Mouse (Mus musculus) midbrain, postnatal 0 days (tissue): ENCODE data around the gene Egfem1. TPM values are rescaled to one million over a fixed set of nuclear protein-coding genes. Genes with fewer than 3 reads are reported as not detected.

ENCODE experiments used
- ATAC-seq: fragments of 200-750 bp; cut with Nextera tagmentation; 2 replicates; pipeline ENCODE4 v1.8.0; 2017; ENCODE audit warnings: moderate number of reproducible peaks, mild to moderate bottlenecking, moderate TSS enrichment, moderate library complexity; ENCODE audit not compliant: low FRiP score
- DNase-seq: peaks from one replicate; pipeline ENCODE4 v3.0.0-alpha.2; 2015; ENCODE audit warnings: low spot score
- H3K27ac ChIP-seq: fragments of 300-500 bp; sonication (generic); 2 replicates; pipeline ENCODE4 v1.5.1; 2014; ENCODE audit warnings: low read depth, mild to moderate bottlenecking, low read length, mixed read lengths
- H3K27me3 ChIP-seq: fragments of 300-500 bp; sonication (generic); 2 replicates; pipeline ENCODE4 v1.6.1; 2014; ENCODE audit warnings: low read length, control low read depth, mixed read lengths; ENCODE audit not compliant: insufficient read depth
- H3K36me3 ChIP-seq: fragments of 300-500 bp; sonication (generic); 2 replicates; pipeline ENCODE4 v1.6.1; 2014; ENCODE audit warnings: low read length, control low read depth, mixed read lengths; ENCODE audit not compliant: insufficient read depth
- H3K4me1 ChIP-seq: fragments of 300-500 bp; sonication (generic); 2 replicates; pipeline ENCODE4 v1.6.1; 2014; ENCODE audit warnings: mild to moderate bottlenecking, control low read depth, antibody characterized with exemption, low read length, mixed read lengths; ENCODE audit not compliant: insufficient read depth
- H3K4me2 ChIP-seq: fragments of 300-500 bp; sonication (generic); 2 replicates; pipeline ENCODE4 v1.6.1; 2014; ENCODE audit warnings: low read depth, mild to moderate bottlenecking, low read length, mixed read lengths; ENCODE audit not compliant: poor library complexity, severe bottlenecking
- H3K4me3 ChIP-seq: fragments of 300-500 bp; sonication (generic); 2 replicates; pipeline ENCODE4 v1.5.1; 2014; ENCODE audit warnings: low read depth, mild to moderate bottlenecking, low read length, moderate library complexity
- H3K9ac ChIP-seq: fragments of 300-500 bp; sonication (generic); replicated peaks from 2 replicates; pipeline ENCODE4 v1.6.1; 2014; ENCODE audit warnings: mild to moderate bottlenecking, low read length, moderate library complexity, mixed read lengths; ENCODE audit not compliant: poor library complexity, severe bottlenecking
- H3K9me3 ChIP-seq: fragments of 300-500 bp; sonication (generic); 2 replicates; pipeline ENCODE4 v1.6.1; 2016; ENCODE audit warnings: low read length, control low read depth
- CTCF ChIP-seq: IDR thresholded peaks from 2 replicates; pipeline ENCODE4 v1.5.1; 2016; ENCODE audit warnings: antibody characterized with exemption, mild to moderate bottlenecking
- WGBS: fragments of 180-500 bp; shearing (Covaris S2); extraction: QIAGEN DNeasy Blood & Tissue Kit; methylation state at CpG from one replicate; pipeline ENCODE4 v1.1.7; 2014; 5-methylcytosine and 5-hydroxymethylcytosine counted together
- microRNA counts: library from miRNA; unstranded; fragments of <30 nt; microRNA quantifications from one replicate; lab custom pipeline; 2015
- microRNA-seq: library from miRNA; unstranded; fragments of <30 nt; microRNA quantifications from one replicate; pipeline ENCODE4, GENCODE M21; 2016; ENCODE audit warnings: borderline number of aligned reads
- polyA plus RNA-seq: library from polyadenylated mRNA; unstranded; fragments of >200 nt; fragmentation: Nextera tagmentation; extraction: Ambion mirVana; gene quantifications from 2 replicates; pipeline ENCODE4 v1.2.1, GENCODE M21; 2015
- total RNA-seq: library from RNA; depleted of rRNA; stranded (reverse); fragments of >200 nt; gene quantifications from 2 replicates; pipeline ENCODE4 v1.2.3, GENCODE M21; 2014; rRNA removed

The Egfem1 gene
- total and polyA plus RNA-seq, 2 experiments from 2014 or later = 5.2 to 12.5 TPM

- Histone ChIP-seq H3K36me3 (no peaks in the 10 kb centered on the region), H3K27me3 (no peaks in the 10 kb centered on the region), H3K4me3 (no peak overlapping the region), H3K9ac (no peak overlapping the region), H3K9me3 (no peaks in the 10 kb centered on the region), H3K4me2 (no peak overlapping the region), H3K27ac (no peak overlapping the region), H3K4me1 (no peaks in the 10 kb centered on the region)
- whole genome bisulfite sequencing = 54% methylated on average over 8 of the region's 8 CpGs
- ATAC-seq (peak; percentile 84), DNase-seq (peak; percentile 88)
- peak; percentile 94 for TF ChIP-seq CTCF
Measured at GRCm38 (mm10) chr3:29726376-29726967, 644.6 kb downstream of the Egfem1 start.

- H3K4me1 ChIP-seq = no peaks in the 10 kb centered on the region
- H3K27me3 ChIP-seq = no peaks in the 10 kb centered on the region
- WGBS = 24% methylated on average over 4 of the region's 4 CpGs
- H3K36me3 ChIP-seq = no peaks in the 10 kb centered on the region
- no peak overlapping the region for H3K4me3 ChIP-seq
- no peak overlapping the region for H3K4me2 ChIP-seq
- ATAC-seq (peak; percentile 61; the same call in 1 of the 2 replicates), DNase-seq (peak; percentile 78)
- TF ChIP-seq CTCF = peak; percentile 81
- H3K27ac ChIP-seq = no peak overlapping the region
- H3K9ac ChIP-seq = no peak overlapping the region
- H3K9me3 ChIP-seq = no peaks in the 10 kb centered on the region
Measured at GRCm38 (mm10) chr3:29730062-29730760, 648.4 kb downstream of the Egfem1 start.

GRCm38 (mm10) chr3:29731509-29731908 lies 649.7 kb downstream of the Egfem1 start:
- Histone ChIP-seq H3K9me3 (no peaks in the 10 kb centered on the region), H3K27me3 (no peaks in the 10 kb centered on the region), H3K4me3 (no peak overlapping the region), H3K27ac (no peak overlapping the region), H3K4me1 (no peaks in the 10 kb centered on the region), H3K36me3 (no peaks in the 10 kb centered on the region), H3K4me2 (no peak overlapping the region), H3K9ac (no peak overlapping the region)
- no peak for ATAC-seq
- TF ChIP-seq CTCF = no peak
- 92% methylated on average over 1 of the region's 1 CpGs for WGBS
- no peak for DNase-seq

GRCm38 (mm10) chr3:29732626-29733025 lies 650.8 kb downstream of the Egfem1 start:
- 83% methylated on average over 4 of the region's 4 CpGs for WGBS
- DNase-seq = no peak
- ATAC-seq = no peak
- Histone ChIP-seq H3K4me1 (no peaks in the 10 kb centered on the region), H3K9ac (no peak overlapping the region), H3K27me3 (no peaks in the 10 kb centered on the region), H3K4me3 (no peak overlapping the region), H3K9me3 (no peaks in the 10 kb centered on the region), H3K36me3 (no peaks in the 10 kb centered on the region), H3K27ac (no peak overlapping the region), H3K4me2 (no peak overlapping the region)
- TF ChIP-seq CTCF = no peak

- H3K9me3 ChIP-seq = no peaks in the 10 kb centered on the region
- no peaks in the 10 kb centered on the region for H3K36me3 ChIP-seq
- H3K27ac ChIP-seq = no peak overlapping the region
- ATAC-seq (no peak), DNase-seq (no peak)
- H3K4me1 ChIP-seq = no peaks in the 10 kb centered on the region
- H3K4me3 ChIP-seq = no peak overlapping the region
- no peak overlapping the region for H3K4me2 ChIP-seq
- no peak overlapping the region for H3K9ac ChIP-seq
- 32% methylated on average over 6 of the region's 6 CpGs for WGBS
- no peak for TF ChIP-seq CTCF
- H3K27me3 ChIP-seq = no peaks in the 10 kb centered on the region
Measured at GRCm38 (mm10) chr3:29734251-29734650, 652.4 kb downstream of the Egfem1 start.

GRCm38 (mm10) chr3:29739292-29739691 lies 657.5 kb downstream of the Egfem1 start:
- DNase-seq (peak; percentile 64), ATAC-seq (no peak)
- Histone ChIP-seq H3K36me3 (no peaks in the 10 kb centered on the region), H3K4me3 (no peak overlapping the region), H3K9me3 (no peaks in the 10 kb centered on the region), H3K9ac (no peak overlapping the region), H3K27me3 (no peaks in the 10 kb centered on the region), H3K27ac (no peak overlapping the region), H3K4me1 (no peaks in the 10 kb centered on the region), H3K4me2 (no peak overlapping the region)
- TF ChIP-seq CTCF = peak; percentile 72
- WGBS = 29% methylated on average over 5 of the region's 5 CpGs

MicroRNAs encoded within 50 kb of the gene (microRNA counts, 519-probe panel; counts per million panel counts)
- 3,079 counts per million, percentile 71 among the panel's probes with 10 or more counts for microRNA mmu-miR-551b (lab: Ali Mortazavi, UCI)

Small RNAs within 50 kb of the gene (microRNA-seq; reads per million reads assigned to microRNA genes)
- gene Mir21b (not detected), gene Mir551b (98.2 reads per million, percentile 43 among the genes with 10 or more reads in this experiment)

Other genes starting within 250 kb of the Egfem1 start
- not detected in 2 replicates for gene Gm1527, start 189.4 kb upstream of the Egfem1 start, total RNA-seq
- gene Gm1527, start 189.4 kb upstream of the Egfem1 start, polyA plus RNA-seq = not detected in 2 replicates